Mouse (Mus musculus): Measurements from ENCODE around the gene Map3k21.

- TF ChIP-seq POLR2A (IDR thresholded peaks at IDR 0.05; ENCODE audit: control insufficient read depth, low read depth, low read length) = no peak
- no peak for TF ChIP-seq CTCF (IDR thresholded peaks at IDR 0.05; ENCODE audit: control insufficient read depth, insufficient read depth, insufficient replicate concordance, low read depth, low read length)
Measured at GRCm38 (mm10) chr8:125872501-125873249, 37.6 kb upstream of the Map3k21 start.
